15 mouse cellular contexts compared by ENCODE assay signal in the genomic region with DNA sequence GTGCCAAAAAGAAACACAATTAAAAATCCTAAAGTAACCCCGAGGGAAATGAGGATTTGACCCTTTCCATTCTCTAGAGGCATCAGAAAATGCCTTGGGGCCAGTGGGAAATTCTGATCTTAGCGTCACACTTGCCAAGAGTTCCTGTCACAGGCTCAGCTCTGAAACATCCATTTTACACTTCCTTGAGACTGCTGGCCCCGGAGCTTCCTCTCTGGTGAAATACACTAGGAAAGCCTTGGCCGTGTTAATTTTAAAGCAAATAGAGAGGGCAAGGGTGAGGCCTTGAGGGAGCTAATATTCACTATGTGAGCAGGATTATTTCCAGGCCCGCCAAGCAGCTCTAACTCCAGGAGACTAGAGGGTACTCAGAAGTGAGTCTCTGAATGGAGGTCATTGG. TPM values are rescaled to one million over a fixed set of nuclear protein-coding genes. Genes with fewer than 3 reads are reported as not detected.
DNase-seq lines count a peak whose midpoint lies in the region; ATAC-seq and TF ChIP-seq lines count a peak whose summit lies in the region.
"Had no signal": no experiment of that assay in that cellular context is flagged by ENCODE, and none has a peak within 500 bp of the region (broad histone marks: within the 10 kb centered on the region; RNA-seq: fewer than 3 reads in every experiment).

No protein-coding gene starts in this region.

- H3K36me3 ChIP-seq in lung, embryonic 14.5 days (ENCODE audit: insufficient read depth), result no peaks in the 10 kb centered on the region
- H3K36me3 ChIP-seq: midbrain, embryonic 12.5 days had no signal

- no peak overlapping the region for H3K4me2 ChIP-seq in lung, embryonic 14.5 days
- H3K4me2 ChIP-seq: forebrain, embryonic 13.5 days; midbrain, embryonic 12.5 days; neural tube, embryonic 15.5 days had no signal

- no peak; the same call in 1 of the 2 replicates for ATAC-seq in lung, embryonic 14.5 days (ENCODE audit: insufficient read depth)
- ATAC-seq: forebrain, embryonic 13.5 days had no signal

- 40% methylated on average over 5 of the region's 5 CpGs for WGBS in lung, embryonic 14.5 days

- no peaks in the 10 kb centered on the region for H3K27me3 ChIP-seq in lung, embryonic 14.5 days (ENCODE audit: insufficient read depth, low read length)
- H3K27me3 ChIP-seq: forebrain, embryonic 13.5 days; midbrain, embryonic 12.5 days; neural tube, embryonic 15.5 days had no signal

- no peaks in the 10 kb centered on the region for H3K4me1 ChIP-seq in lung, embryonic 14.5 days (ENCODE audit: insufficient read depth)
- H3K4me1 ChIP-seq: forebrain, embryonic 13.5 days; midbrain, embryonic 12.5 days; neural tube, embryonic 15.5 days had no signal

- no peak for TF ChIP-seq CTCF in lung, embryonic 14.5 days (IDR thresholded peaks at IDR 0.05; ENCODE audit: low read depth)

- no peak overlapping the region for H3K4me3 ChIP-seq in lung, embryonic 14.5 days (ENCODE audit: low read depth, low read length)
- H3K4me3 ChIP-seq: forebrain, embryonic 13.5 days; midbrain, embryonic 12.5 days; neural tube, embryonic 15.5 days had no signal

- DNase-seq in lung, embryonic 14.5 days, result peak; percentile 28
- no peak for DNase-seq in lung, adult 18-20 months
- peak; percentile 33 for DNase-seq in heart, adult 8-10 months (ENCODE audit: low spot score)
- DNase-seq in kidney, adult 8-10 months, result peak; percentile 11 to 22
- peak; percentile 8 to 26 for DNase-seq in lung, postnatal 4 days
- no peak for DNase-seq in spleen, adult 18-20 months
- DNase-seq in ovary, postnatal 10 days (ENCODE audit: low spot score), result no peak
- DNase-seq: right cerebral cortex, postnatal 4 days had no signal

- no peak overlapping the region for H3K27ac ChIP-seq in lung, embryonic 14.5 days (ENCODE audit: low read depth)
- H3K27ac ChIP-seq: forebrain, embryonic 13.5 days; midbrain, embryonic 12.5 days; neural tube, embryonic 15.5 days had no signal

- no peaks in the 10 kb centered on the region for H3K9me3 ChIP-seq in lung, embryonic 14.5 days (ENCODE audit: low read depth, low read length)
- H3K9me3 ChIP-seq: forebrain, embryonic 13.5 days; midbrain, embryonic 12.5 days; neural tube, embryonic 15.5 days had no signal

- no peak overlapping the region for H3K9ac ChIP-seq in lung, embryonic 14.5 days
- H3K9ac ChIP-seq: forebrain, embryonic 13.5 days; midbrain, embryonic 12.5 days; neural tube, embryonic 15.5 days had no signal

RNA-seq across cellular contexts. Expression of a gene that starts 8.4 kb away (rescaled TPM):
- not detected in 2 replicates for polyA plus RNA-seq in lung, embryonic 14.5 days (2014; fragmentation: Nextera tagmentation; extraction: Ambion mirVana)
- not detected for total RNA-seq in heart, adult 8-10 months (2022)
- total RNA-seq: hematopoietic stem cell, adult 5-6 weeks; liver, adult 2 months had no signal
- polyA plus RNA-seq: cortical plate, adult 2 months; forebrain, embryonic 13.5 days; liver, adult 2 months; midbrain, embryonic 12.5 days; neural tube, embryonic 15.5 days; testis, adult 2 months had no signal

Comparison
In these comparisons a context has a peak if more than half of its experiments do, and no peak if none do; other contexts are left out.
1. DNase-seq: peak in lung, embryonic 14.5 days (single experiment), heart, adult 8-10 months (single experiment), kidney, adult 8-10 months (2 of 2) and lung, postnatal 4 days (2 of 2); none in lung, adult 18-20 months (0 of 2), spleen, adult 18-20 months (0 of 2) and ovary, postnatal 10 days (single experiment).